Mouse (Mus musculus): Measurements from ENCODE around the gene Ctbp2. TPM values are rescaled to one million over a fixed set of nuclear protein-coding genes. Genes with fewer than 3 reads are reported as not detected.
A peak's percentile ranks its signal among the peaks of the same experiment; 100 is the strongest.

Gene Ctbp2
- polyA plus RNA-seq, 2 experiments = 7.3 to 8.4 TPM

- Histone ChIP-seq H3K4me1 (replicated peaks; ENCODE audit: control insufficient read depth in 2 of 2, insufficient read depth in 2 of 2, low read length in 1 of 2) (no peaks in the 10 kb centered on the region), H3K27ac (no peak overlapping the region), H3K4me3 (ENCODE audit: insufficient read depth in 1 of 2, low read depth in 2 of 2, low read length in 2 of 2) (no peak overlapping the region), H3K36me3 (replicated peaks; ENCODE audit: control insufficient read depth, insufficient read depth, low read depth) (no peaks in the 10 kb centered on the region), H3K9me3 (ENCODE audit: control insufficient read depth, low read length) (no peaks in the 10 kb centered on the region), H3K27me3 (ENCODE audit: control insufficient read depth, insufficient read depth, low read length) (no peaks in the 10 kb centered on the region), H3K9ac (replicated peaks) (no peak overlapping the region), H3K4me2 (ENCODE audit: low read depth) (no peak overlapping the region)
- DNase-seq (ENCODE audit: low read depth in 3 of 3, low spot score in 3 of 3) (no peak), ATAC-seq (ENCODE audit: insufficient read depth) (no peak)
- TF ChIP-seq EP300 (IDR thresholded peaks at IDR 0.05; ENCODE audit: low read depth) (no peak), CTCF (IDR thresholded peaks at IDR 0.05; ENCODE audit: low read depth) (no peak)
- WGBS (ENCODE audit: insufficient replicate concordance) = 58% methylated on average over 6 of the region's 6 CpGs
Measured at GRCm38 (mm10) chr7:133154846-133155245, 30.7 kb upstream of the Ctbp2 start.

- H3K36me3 ChIP-seq (replicated peaks; ENCODE audit: control insufficient read depth, insufficient read depth, low read depth) = no peaks in the 10 kb centered on the region
- H3K4me1 ChIP-seq (replicated peaks; ENCODE audit: control insufficient read depth in 2 of 2, insufficient read depth in 2 of 2, low read length in 1 of 2) = no peaks in the 10 kb centered on the region
- no peaks in the 10 kb centered on the region for H3K9me3 ChIP-seq (ENCODE audit: control insufficient read depth, low read length)
- no peaks in the 10 kb centered on the region for H3K27me3 ChIP-seq (ENCODE audit: control insufficient read depth, insufficient read depth, low read length)
- H3K4me3 ChIP-seq (ENCODE audit: insufficient read depth in 1 of 2, low read depth in 2 of 2, low read length in 2 of 2) = no peak overlapping the region
- whole genome bisulfite sequencing (ENCODE audit: insufficient replicate concordance) = 70% methylated on average over 8 of the region's 8 CpGs
- TF ChIP-seq CTCF (IDR thresholded peaks at IDR 0.05; ENCODE audit: low read depth) = no peak
- H3K9ac ChIP-seq (replicated peaks) = no peak overlapping the region
- no peak overlapping the region for H3K4me2 ChIP-seq (ENCODE audit: low read depth)
- DNase-seq (ENCODE audit: low read depth in 3 of 3, low spot score in 3 of 3) = no peak
- no peak for ATAC-seq (ENCODE audit: insufficient read depth)
- H3K27ac ChIP-seq = no peak overlapping the region
Measured at GRCm38 (mm10) chr7:133139689-133140336, 15.7 kb upstream of the Ctbp2 start.

GRCm38 (mm10) chr7:133133552-133133951 lies 9.4 kb upstream of the Ctbp2 start:
- Histone ChIP-seq H3K4me1 (replicated peaks; ENCODE audit: control insufficient read depth in 2 of 2, insufficient read depth in 2 of 2, low read length in 1 of 2) (no peaks in the 10 kb centered on the region), H3K36me3 (replicated peaks; ENCODE audit: control insufficient read depth, insufficient read depth, low read depth) (no peaks in the 10 kb centered on the region), H3K9me3 (ENCODE audit: control insufficient read depth, low read length) (no peaks in the 10 kb centered on the region), H3K4me2 (ENCODE audit: low read depth) (no peak overlapping the region), H3K9ac (replicated peaks) (no peak overlapping the region), H3K4me3 (ENCODE audit: insufficient read depth in 1 of 2, low read depth in 2 of 2, low read length in 2 of 2) (no peak overlapping the region), H3K27me3 (ENCODE audit: control insufficient read depth, insufficient read depth, low read length) (no peaks in the 10 kb centered on the region), H3K27ac (no peak overlapping the region)
- 61% methylated on average over 5 of the region's 5 CpGs for WGBS (ENCODE audit: insufficient replicate concordance)
- DNase-seq (ENCODE audit: low read depth in 3 of 3, low spot score in 3 of 3) (no peak), ATAC-seq (ENCODE audit: insufficient read depth) (no peak)
- TF ChIP-seq CTCF (IDR thresholded peaks at IDR 0.05; ENCODE audit: low read depth) (peak; percentile 67), EP300 (IDR thresholded peaks at IDR 0.05; ENCODE audit: low read depth) (no peak)

GRCm38 (mm10) chr7:133132702-133133101 lies 8.5 kb upstream of the Ctbp2 start:
- H3K9me3 ChIP-seq (ENCODE audit: control insufficient read depth, low read length) = no peaks in the 10 kb centered on the region
- H3K27me3 ChIP-seq (ENCODE audit: control insufficient read depth, insufficient read depth, low read length) = no peaks in the 10 kb centered on the region
- DNase-seq (ENCODE audit: low read depth in 3 of 3, low spot score in 3 of 3) = no peak
- no peak overlapping the region for H3K9ac ChIP-seq (replicated peaks)
- H3K36me3 ChIP-seq (replicated peaks; ENCODE audit: control insufficient read depth, insufficient read depth, low read depth) = no peaks in the 10 kb centered on the region
- no peak for ATAC-seq (ENCODE audit: insufficient read depth)
- 83% methylated on average over 5 of the region's 5 CpGs for WGBS (ENCODE audit: insufficient replicate concordance)
- no peak for TF ChIP-seq CTCF (IDR thresholded peaks at IDR 0.05; ENCODE audit: low read depth)
- no peak overlapping the region for H3K27ac ChIP-seq
- H3K4me2 ChIP-seq (ENCODE audit: low read depth) = no peak overlapping the region
- no peaks in the 10 kb centered on the region for H3K4me1 ChIP-seq (replicated peaks; ENCODE audit: control insufficient read depth in 2 of 2, insufficient read depth in 2 of 2, low read length in 1 of 2)
- H3K4me3 ChIP-seq (ENCODE audit: insufficient read depth in 1 of 2, low read depth in 2 of 2, low read length in 2 of 2) = no peak overlapping the region

- H3K36me3 ChIP-seq (replicated peaks; ENCODE audit: control insufficient read depth, insufficient read depth, low read depth) = no peaks in the 10 kb centered on the region
- peak overlapping the region; percentile 34 for H3K9ac ChIP-seq (replicated peaks)
- no peak for ATAC-seq (ENCODE audit: insufficient read depth)
- H3K27ac ChIP-seq = no peak overlapping the region
- H3K27me3 ChIP-seq (ENCODE audit: control insufficient read depth, insufficient read depth, low read length) = peaks cover 28% of the 10 kb centered on the region
- H3K9me3 ChIP-seq (ENCODE audit: control insufficient read depth, low read length) = no peaks in the 10 kb centered on the region
- TF ChIP-seq CTCF (IDR thresholded peaks at IDR 0.05; ENCODE audit: low read depth) = no peak
- no peak for TF ChIP-seq EP300 (IDR thresholded peaks at IDR 0.05; ENCODE audit: low read depth)
- peak overlapping the region; percentile 71 for H3K4me2 ChIP-seq (ENCODE audit: low read depth)
- H3K4me3 ChIP-seq (ENCODE audit: insufficient read depth in 1 of 2, low read depth in 2 of 2, low read length in 2 of 2) = peak overlapping the region; percentile 55 to 57
- H3K4me1 ChIP-seq (replicated peaks; ENCODE audit: control insufficient read depth in 2 of 2, insufficient read depth in 2 of 2, low read length in 1 of 2) = peaks cover 0 to 4% of the 10 kb centered on the region in 2 experiments; a peak in 1 of 4 replicates
- DNase-seq (ENCODE audit: low read depth in 3 of 3, low spot score in 3 of 3) = no peak
- 9% methylated on average over 34 of the region's 34 CpGs for WGBS (ENCODE audit: insufficient replicate concordance)
Measured at GRCm38 (mm10) chr7:133124701-133125485, 739 bp upstream of the Ctbp2 start.
